Mouse (Mus musculus): ENCODE data around the gene Mad2l2.

- no peak for TF ChIP-seq CTCF (IDR thresholded peaks at IDR 0.05; ENCODE audit: low read depth)
- no peak for TF ChIP-seq EP300 (IDR thresholded peaks at IDR 0.05; ENCODE audit: low read depth)
These were observed 603 bp downstream of the Mad2l2 start, which contains the start of gene Draxin for GRCm38 (mm10) chr4:148130561-148131413.

Data from liver, postnatal 0 days (tissue).